Mouse (Mus musculus) megakaryocyte-erythroid progenitor cell, adult 5 weeks (primary cell): ENCODE measurements around the gene Prom1. TPM values are rescaled to one million over a fixed set of nuclear protein-coding genes. Genes with fewer than 3 reads are reported as not detected.

Experiments used
- polyA plus RNA-seq: library from polyadenylated mRNA; stranded (reverse); fragments of >175 nt; gene quantifications from 2 replicates; pipeline ENCODE4 v1.2.3, GENCODE M21; 2012

Gene Prom1
- 1.1 and 3.3 TPM in 2 replicates for polyA plus RNA-seq

DNA sequence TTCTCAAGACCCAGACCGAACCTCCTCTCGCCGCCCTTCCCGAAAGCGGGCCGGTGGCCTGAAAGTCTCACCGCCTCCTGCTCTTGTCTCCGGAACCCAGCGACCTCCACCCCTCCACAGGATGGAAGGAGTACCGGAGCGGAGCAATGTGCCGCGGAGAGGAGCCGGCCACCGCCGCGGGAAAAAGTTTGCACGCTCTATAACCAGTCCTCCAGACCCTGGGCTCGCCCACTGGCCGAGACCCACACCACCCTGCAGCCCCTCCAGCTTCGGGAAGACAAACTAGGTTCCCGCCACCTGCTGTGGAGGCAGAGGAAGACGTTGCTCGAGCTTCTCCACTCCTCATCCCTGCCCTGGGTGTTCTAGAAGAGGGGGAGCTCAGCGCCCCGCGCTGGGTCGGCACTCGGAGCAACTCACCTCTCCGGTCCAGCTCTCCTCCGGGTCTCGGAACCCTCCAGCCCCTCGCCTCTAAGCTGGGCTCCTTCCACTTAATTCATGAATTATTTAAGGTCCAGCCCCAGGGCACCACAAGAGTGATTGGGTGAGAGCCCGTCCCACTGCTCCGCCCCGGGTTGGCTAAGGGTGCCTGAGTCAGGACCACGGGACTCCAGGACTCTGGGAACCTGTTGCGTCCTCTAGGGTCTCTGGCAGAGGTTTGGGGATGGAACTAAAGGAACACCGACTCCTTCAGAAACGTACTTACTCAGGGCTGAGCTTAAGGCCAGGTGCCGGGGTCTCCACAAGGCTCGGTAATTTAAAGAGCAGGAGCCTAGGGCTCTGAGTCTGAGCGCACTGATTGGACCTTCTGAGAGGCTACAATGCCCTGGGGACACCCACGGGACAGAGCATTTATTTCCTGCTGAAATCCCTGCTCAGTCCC, at the start of gene Prom1:
TSS of gene Prom1 (minus strand) at position 802 of the 880 bp plus-strand sequence.

DNA sequence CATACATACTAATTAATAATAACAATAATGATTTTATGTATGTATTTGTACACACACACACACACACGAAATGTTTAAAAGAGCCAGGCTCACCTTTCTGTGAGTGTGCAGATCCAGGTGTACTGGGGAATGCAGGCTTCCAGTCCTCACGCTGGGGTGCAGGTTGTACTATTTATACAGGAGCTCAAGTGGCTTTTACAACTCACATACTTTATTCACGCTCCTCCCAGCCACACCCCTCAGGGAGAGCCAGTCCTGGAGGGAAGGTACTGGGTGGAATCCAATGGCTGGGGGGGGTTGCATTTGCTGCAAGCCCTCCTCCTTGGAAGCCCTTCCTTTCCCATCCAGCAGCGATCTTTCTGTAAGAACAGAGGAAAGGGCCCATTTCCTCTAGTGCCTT, 120.2 kb downstream of the Prom1 start, which contains the start of gene Fgfbp1:
TSS of gene Fgfbp1 (minus strand) at position 160 of the 400 bp plus-strand sequence.

Other genes with a start within 250 kb of the Prom1 start
- gene Cd38, start 233.5 kb downstream of the Prom1 start, polyA plus RNA-seq = 0.20 TPM in 1 of 2 replicates, not detected in the other
- not detected in 2 replicates for gene Gm7879, start 188.9 kb downstream of the Prom1 start, polyA plus RNA-seq
- gene Fgfbp1, start 120.3 kb downstream of the Prom1 start, polyA plus RNA-seq = not detected in 2 replicates
- gene Tapt1, start 124.6 kb upstream of the Prom1 start, polyA plus RNA-seq = 38.2 and 41.3 TPM in 2 replicates